Mouse (Mus musculus) lung, embryonic 16.5 days (tissue): Measurements from ENCODE around the gene Arsk. TPM values are rescaled to one million over a fixed set of nuclear protein-coding genes. Genes with fewer than 3 reads are reported as not detected.

Experiments
- polyA plus RNA-seq: library from polyadenylated mRNA; unstranded; fragments of >200 nt; fragmentation: Nextera tagmentation; extraction: Ambion mirVana; gene quantifications from 2 replicates; pipeline ENCODE4 v1.2.1, GENCODE M21; 2015

Arsk gene
- polyA plus RNA-seq, 1 experiment from 2014 or later, result 8.3 TPM

Other genes with a start within 250 kb of the Arsk start
- 19.8 and 24.7 TPM in 2 replicates for gene Rhobtb3, start 154.7 kb downstream of the Arsk start, polyA plus RNA-seq
- 0.48 and 0.74 TPM in 2 replicates for gene Spata9, start 131.5 kb downstream of the Arsk start, polyA plus RNA-seq
- 17.8 and 18.8 TPM in 2 replicates for gene Rfesd, start 79.9 kb downstream of the Arsk start, polyA plus RNA-seq
- 0.06 TPM in 1 of 2 replicates, not detected in the other for gene Gpr150, start 41.7 kb downstream of the Arsk start, polyA plus RNA-seq
- 12.5 and 12.6 TPM in 2 replicates for gene Ttc37, start 74 bp upstream of the Arsk start, polyA plus RNA-seq
- 0.75 and 0.93 TPM in 2 replicates for gene Fam81b, start 206.4 kb upstream of the Arsk start, polyA plus RNA-seq